Mouse (Mus musculus) stomach, embryonic 14.5 days (tissue): Measurements from ENCODE around the gene Nop16. TPM values are rescaled to one million over a fixed set of nuclear protein-coding genes. Genes with fewer than 3 reads are reported as not detected.

Source experiments
- ATAC-seq: fragments of 200-750 bp; cut with Nextera tagmentation; 2 replicates; pipeline ENCODE4 v1.8.0; 2017; ENCODE audit warnings: low read depth, moderate TSS enrichment; ENCODE audit not compliant: insufficient number of reproducible peaks, insufficient read depth, low FRiP score
- H3K27ac ChIP-seq: fragments of 300-500 bp; sonication (generic); 2 replicates; pipeline ENCODE4 v1.5.1; 2014; ENCODE audit warnings: mild to moderate bottlenecking, low read length, moderate library complexity, mixed read lengths
- H3K27me3 ChIP-seq: fragments of 300-500 bp; sonication (generic); 2 replicates; pipeline ENCODE4 v1.6.1; 2014; ENCODE audit warnings: low read length, control low read depth, mixed read lengths; ENCODE audit not compliant: control insufficient read depth, insufficient read depth
- H3K36me3 ChIP-seq: fragments of 300-500 bp; sonication (generic); 2 replicates; pipeline ENCODE4 v1.6.1; 2014; ENCODE audit warnings: mild to moderate bottlenecking, control low read depth, low read length, moderate library complexity, mixed read lengths; ENCODE audit not compliant: control insufficient read depth, insufficient read depth
- H3K4me1 ChIP-seq: fragments of 300-500 bp; sonication (generic); 2 replicates; pipeline ENCODE4 v1.6.1; 2014; ENCODE audit warnings: low read length, control low read depth, mixed read lengths; ENCODE audit not compliant: control insufficient read depth, insufficient read depth
- H3K4me2 ChIP-seq: fragments of 300-500 bp; sonication (generic); replicated peaks from 2 replicates; pipeline ENCODE4 v1.6.1; 2014; ENCODE audit warnings: low read depth, low read length, control low read depth
- H3K4me3 ChIP-seq: fragments of 300-500 bp; sonication (generic); 2 replicates; pipeline ENCODE4 v1.5.1; 2014; ENCODE audit warnings: low read depth, low read length, control low read depth
- H3K9ac ChIP-seq: fragments of 300-500 bp; sonication (generic); replicated peaks from 2 replicates; pipeline ENCODE4 v1.6.1; 2014; ENCODE audit warnings: low read depth, mild to moderate bottlenecking, control low read depth, low read length, moderate library complexity, mixed read lengths
- H3K9me3 ChIP-seq: fragments of 300-500 bp; sonication (generic); 2 replicates; pipeline ENCODE4 v1.6.1; 2016; ENCODE audit warnings: low read depth, low read length, control low read depth; ENCODE audit not compliant: control insufficient read depth
- WGBS: fragments of 180-500 bp; shearing (Covaris S2); extraction: QIAGEN DNeasy Blood & Tissue Kit; methylation state at CpG from one replicate; pipeline ENCODE4 v1.1.7; 2014; 5-methylcytosine and 5-hydroxymethylcytosine counted together
- polyA plus RNA-seq: library from polyadenylated mRNA; unstranded; fragments of >200 nt; fragmentation: Nextera tagmentation; extraction: Ambion mirVana; gene quantifications from 2 replicates; pipeline ENCODE4 v1.2.1, GENCODE M21; 2014

The Nop16 gene
- polyA plus RNA-seq, 1 experiment from 2014 or later = 87.5 TPM

GRCm38 (mm10) chr13:54591776-54592356, 2.0 kb upstream of the Nop16 start:
- no peak for ATAC-seq
- Histone ChIP-seq H3K36me3 (peaks cover 13% of the 10 kb centered on the region; the same call in 1 of the 2 replicates), H3K27me3 (no peaks in the 10 kb centered on the region), H3K27ac (no peak overlapping the region), H3K4me2 (0 out of 2 replicates have a peak overlapping the region, but pooled peaks have one; percentile 66), H3K9me3 (no peaks in the 10 kb centered on the region), H3K4me3 (no peak overlapping the region), H3K4me1 (no peaks in the 10 kb centered on the region), H3K9ac (no peak overlapping the region)
- WGBS = 91% methylated on average over 8 of the region's 8 CpGs

- peak; percentile 7 for ATAC-seq
- peak overlapping the region; percentile 47 for H3K9ac ChIP-seq
Observed at GRCm38 (mm10) chr13:54589414-54589995, 385 bp downstream of the Nop16 start.

GRCm38 (mm10) chr13:54585831-54586230, 4.1 kb downstream of the Nop16 start:
- no peak overlapping the region for H3K27ac ChIP-seq
- H3K36me3 ChIP-seq = peaks cover 44% of the 10 kb centered on the region
- no peak overlapping the region for H3K4me3 ChIP-seq
- H3K9me3 ChIP-seq = no peaks in the 10 kb centered on the region
- H3K4me1 ChIP-seq = no peaks in the 10 kb centered on the region
- no peak for ATAC-seq
- 86% methylated on average over 11 of the region's 11 CpGs for WGBS
- no peak overlapping the region for H3K4me2 ChIP-seq
- H3K9ac ChIP-seq = no peak overlapping the region
- no peaks in the 10 kb centered on the region for H3K27me3 ChIP-seq

More at GRCm38 (mm10) chr13:54589414-54589995, 385 bp downstream of the Nop16 start:
- Histone ChIP-seq H3K27me3 (no peaks in the 10 kb centered on the region), H3K4me2 (peak overlapping the region; percentile 66), H3K4me3 (peak overlapping the region; percentile 83), H3K9me3 (no peaks in the 10 kb centered on the region), H3K27ac (no peak overlapping the region), H3K4me1 (no peaks in the 10 kb centered on the region), H3K36me3 (peaks cover 21% of the 10 kb centered on the region)
- 1% methylated on average over 24 of the region's 24 CpGs for WGBS

- Histone ChIP-seq H3K27ac (no peak overlapping the region), H3K36me3 (peaks cover 65% of the 10 kb centered on the region), H3K9ac (no peak overlapping the region), H3K27me3 (no peaks in the 10 kb centered on the region), H3K9me3 (no peaks in the 10 kb centered on the region), H3K4me1 (no peaks in the 10 kb centered on the region), H3K4me3 (no peak overlapping the region), H3K4me2 (no peak overlapping the region)
- 85% methylated on average over 5 of the region's 5 CpGs for WGBS
- no peak for ATAC-seq
Observed at GRCm38 (mm10) chr13:54582860-54583259, 7.0 kb downstream of the Nop16 start.

- Histone ChIP-seq H3K4me1 (no peaks in the 10 kb centered on the region), H3K36me3 (peaks cover 62% of the 10 kb centered on the region), H3K9me3 (no peaks in the 10 kb centered on the region), H3K4me2 (no peak overlapping the region), H3K27me3 (no peaks in the 10 kb centered on the region), H3K9ac (no peak overlapping the region), H3K27ac (no peak overlapping the region), H3K4me3 (no peak overlapping the region)
- 74% methylated on average over 10 of the region's 10 CpGs for WGBS
- ATAC-seq = no peak
Observed at GRCm38 (mm10) chr13:54582126-54582525, 7.8 kb downstream of the Nop16 start.

GRCm38 (mm10) chr13:54581385-54581784, 8.5 kb downstream of the Nop16 start:
- H3K27me3 ChIP-seq = no peaks in the 10 kb centered on the region
- no peak overlapping the region for H3K4me3 ChIP-seq
- WGBS = 60% methylated on average over 2 of the region's 2 CpGs
- H3K27ac ChIP-seq = no peak overlapping the region; the same call in 1 of the 2 replicates
- H3K36me3 ChIP-seq = peaks cover 62% of the 10 kb centered on the region
- H3K9ac ChIP-seq = no peak overlapping the region
- no peak for ATAC-seq
- peaks cover 5% of the 10 kb centered on the region for H3K4me1 ChIP-seq
- H3K4me2 ChIP-seq = no peak overlapping the region
- H3K9me3 ChIP-seq = no peaks in the 10 kb centered on the region

GRCm38 (mm10) chr13:54577652-54578507, 12.0 kb downstream of the Nop16 start:
- Histone ChIP-seq H3K4me3 (no peak overlapping the region), H3K36me3 (peaks cover 39% of the 10 kb centered on the region), H3K4me2 (no peak overlapping the region), H3K9me3 (no peaks in the 10 kb centered on the region), H3K27me3 (no peaks in the 10 kb centered on the region), H3K27ac (no peak overlapping the region), H3K4me1 (peaks cover 12% of the 10 kb centered on the region), H3K9ac (no peak overlapping the region)
- no peak for ATAC-seq
- 85% methylated on average over 21 of the region's 21 CpGs for WGBS

GRCm38 (mm10) chr13:54575489-54575888, 14.4 kb downstream of the Nop16 start:
- H3K9me3 ChIP-seq = no peaks in the 10 kb centered on the region
- H3K27ac ChIP-seq = peak overlapping the region; percentile 69; the same call in 1 of the 2 replicates
- H3K36me3 ChIP-seq = peaks cover 24% of the 10 kb centered on the region
- WGBS = 2% methylated on average over 19 of the region's 19 CpGs
- H3K4me1 ChIP-seq = peaks cover 12% of the 10 kb centered on the region
- H3K27me3 ChIP-seq = no peaks in the 10 kb centered on the region
- no peak for ATAC-seq
- peak overlapping the region; percentile 98 for H3K4me3 ChIP-seq
- H3K4me2 ChIP-seq = peak overlapping the region; percentile 61
- peak overlapping the region; percentile 86 for H3K9ac ChIP-seq
